Mouse (Mus musculus) midbrain, embryonic 13.5 days (tissue): ENCODE data around the gene Tomm34. TPM values are rescaled to one million over a fixed set of nuclear protein-coding genes. Genes with fewer than 3 reads are reported as not detected.

Experiments
- ATAC-seq: fragments of 200-750 bp; cut with Nextera tagmentation; 2 replicates; pipeline ENCODE4 v1.8.0; 2017; ENCODE audit warnings: mild to moderate bottlenecking, moderate TSS enrichment, moderate library complexity
- H3K27ac ChIP-seq: fragments of 300-500 bp; sonication (generic); 2 replicates; pipeline ENCODE4 v1.5.1; 2015; ENCODE audit warnings: inconsistent platforms, mild to moderate bottlenecking, moderate library complexity
- H3K27me3 ChIP-seq: fragments of 300-500 bp; sonication (generic); 2 replicates; pipeline ENCODE4 v1.6.1; 2015; ENCODE audit warnings: mild to moderate bottlenecking, inconsistent platforms
- H3K36me3 ChIP-seq: fragments of 300-500 bp; sonication (generic); 2 replicates; pipeline ENCODE4 v1.6.1; 2015; ENCODE audit warnings: mild to moderate bottlenecking, inconsistent platforms
- H3K4me1 ChIP-seq: fragments of 300-500 bp; sonication (generic); replicated peaks from 2 replicates; pipeline ENCODE4 v1.6.1; 2015; ENCODE audit warnings: inconsistent platforms
- H3K4me2 ChIP-seq: fragments of 300-500 bp; sonication (generic); replicated peaks from 2 replicates; pipeline ENCODE4 v1.6.1; 2015; ENCODE audit warnings: moderate library complexity, mild to moderate bottlenecking, inconsistent platforms
- H3K4me3 ChIP-seq: fragments of 300-500 bp; sonication (generic); replicated peaks from 2 replicates; pipeline ENCODE4 v1.5.1; 2015; ENCODE audit warnings: mild to moderate bottlenecking, inconsistent platforms
- H3K9ac ChIP-seq: fragments of 300-500 bp; sonication (generic); replicated peaks from 2 replicates; pipeline ENCODE4 v1.6.1; 2015; ENCODE audit warnings: mild to moderate bottlenecking, inconsistent platforms
- H3K9me3 ChIP-seq: fragments of 300-500 bp; sonication (generic); 2 replicates; pipeline ENCODE4 v1.6.1; 2016; ENCODE audit warnings: mild to moderate bottlenecking, inconsistent platforms
- WGBS: fragments of 180-500 bp; shearing (Covaris S2); methylation state at CpG from one replicate; pipeline ENCODE4 v1.1.7; 2015; 5-methylcytosine and 5-hydroxymethylcytosine counted together
- polyA plus RNA-seq: library from polyadenylated mRNA; unstranded; fragments of >200 nt; fragmentation: Nextera tagmentation; extraction: Ambion mirVana; gene quantifications from 2 replicates; pipeline ENCODE4 v1.2.1, GENCODE M21; 2015

Gene Tomm34
- polyA plus RNA-seq, result 44.2 and 48.4 TPM in 2 replicates

DNA sequence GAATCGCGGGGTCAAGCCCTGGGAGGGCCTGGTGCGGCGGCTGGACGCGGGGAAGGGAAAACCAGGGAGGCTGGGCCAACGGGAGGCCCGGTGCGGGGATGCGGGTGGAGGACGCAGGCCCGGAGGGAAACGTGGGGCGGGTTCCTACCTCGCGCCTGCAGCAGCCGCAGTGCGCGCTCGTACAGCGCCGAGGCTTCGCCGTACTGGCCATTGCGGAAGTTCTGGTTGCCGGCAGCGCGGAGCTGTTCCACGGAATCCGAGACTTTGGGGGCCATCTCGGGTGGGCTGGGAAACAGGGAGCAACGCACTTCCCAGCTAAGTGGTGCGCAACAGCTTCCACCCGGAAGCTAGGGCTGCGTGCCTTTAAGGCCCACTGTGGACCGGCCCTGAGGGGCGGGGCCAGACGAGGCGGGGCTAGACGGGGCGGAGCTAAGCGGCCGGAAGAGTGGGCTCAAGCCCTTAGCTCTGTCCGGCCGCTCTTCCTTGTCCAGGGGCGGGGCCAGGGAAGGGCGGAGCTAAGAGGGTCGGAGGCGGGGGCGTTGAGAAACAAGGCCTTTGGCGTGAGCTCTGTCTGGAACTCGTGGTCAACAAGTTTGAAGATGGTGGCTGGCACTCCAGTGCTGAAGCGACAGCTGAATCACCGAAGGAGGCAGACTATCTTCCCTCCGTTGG lies at the start of gene Tomm34:
Tomm34 (minus strand) TSS at position 405 of the 672 bp plus-strand sequence.
- peak within 1 kb of the TSS; percentile 86 for H3K9ac ChIP-seq
- peaks cover 37% of the 10 kb centered on the region for H3K4me1 ChIP-seq
- H3K4me2 ChIP-seq, result peak within 1 kb of the TSS; percentile 66
- H3K4me3 ChIP-seq, result peak within 1 kb of the TSS; percentile 87
- ATAC-seq, result peak; percentile 96
- H3K36me3 ChIP-seq, result peaks cover 5% of the 10 kb centered on the region
- peak within 1 kb of the TSS; percentile 83 for H3K27ac ChIP-seq
- no peaks in the 10 kb centered on the region for H3K27me3 ChIP-seq
- under 1% methylated on average over 55 of the region's 55 CpGs for whole genome bisulfite sequencing
- H3K9me3 ChIP-seq, result no peaks in the 10 kb centered on the region

DNA sequence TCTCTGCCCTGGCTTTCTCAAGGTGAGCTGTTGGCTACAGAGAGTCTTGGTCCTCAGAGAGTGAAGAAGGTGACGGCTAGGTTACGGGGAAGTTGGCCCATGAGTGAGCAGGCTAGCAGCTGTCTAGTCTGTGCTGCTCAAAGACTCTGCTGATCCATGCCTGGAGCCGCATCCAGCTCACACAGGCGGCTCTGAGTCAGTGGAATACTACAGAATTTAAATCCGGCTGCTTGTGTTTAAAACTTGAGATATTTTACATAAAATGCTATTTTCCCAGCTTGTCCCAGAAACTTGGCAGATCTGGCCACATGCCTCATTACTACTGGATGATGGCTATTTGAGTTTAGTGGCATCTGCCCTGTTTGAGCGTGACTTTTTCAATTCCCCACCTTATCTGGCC lies 48.5 kb upstream of the Tomm34 start:
- Histone ChIP-seq H3K27ac (no peak overlapping the region), H3K4me2 (no peak overlapping the region), H3K4me1 (no peaks in the 10 kb centered on the region), H3K9me3 (no peaks in the 10 kb centered on the region), H3K36me3 (peaks cover 45% of the 10 kb centered on the region), H3K4me3 (no peak overlapping the region), H3K9ac (no peak overlapping the region), H3K27me3 (no peaks in the 10 kb centered on the region)
- WGBS, result 94% methylated on average over 6 of the region's 6 CpGs
- no peak for ATAC-seq

DNA sequence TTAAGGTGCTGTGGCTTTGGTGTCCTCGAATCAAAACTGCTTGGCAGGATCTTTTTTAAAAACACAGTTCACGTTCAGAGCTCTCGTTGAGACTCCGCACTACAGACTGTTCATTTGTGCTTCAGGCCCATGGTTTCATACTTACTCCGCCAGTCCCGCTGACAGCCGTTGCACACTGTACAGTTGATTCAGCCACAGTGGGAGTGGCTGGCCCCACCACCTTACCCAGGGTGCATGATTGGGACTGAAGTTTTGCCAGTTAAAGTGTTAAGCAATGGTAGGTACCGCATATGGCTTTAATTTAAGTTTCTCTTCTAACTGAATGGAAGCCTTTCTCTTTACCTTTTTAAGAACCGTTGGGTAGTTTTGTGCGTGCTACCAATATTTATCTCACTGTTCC lies 44.6 kb upstream of the Tomm34 start:
- Histone ChIP-seq H3K4me2 (no peak overlapping the region), H3K4me3 (no peak overlapping the region), H3K27ac (no peak overlapping the region), H3K9me3 (no peaks in the 10 kb centered on the region), H3K27me3 (no peaks in the 10 kb centered on the region), H3K36me3 (peaks cover 40% of the 10 kb centered on the region), H3K4me1 (no peaks in the 10 kb centered on the region), H3K9ac (no peak overlapping the region)
- ATAC-seq, result no peak
- WGBS, result 91% methylated on average over 10 of the region's 10 CpGs

DNA sequence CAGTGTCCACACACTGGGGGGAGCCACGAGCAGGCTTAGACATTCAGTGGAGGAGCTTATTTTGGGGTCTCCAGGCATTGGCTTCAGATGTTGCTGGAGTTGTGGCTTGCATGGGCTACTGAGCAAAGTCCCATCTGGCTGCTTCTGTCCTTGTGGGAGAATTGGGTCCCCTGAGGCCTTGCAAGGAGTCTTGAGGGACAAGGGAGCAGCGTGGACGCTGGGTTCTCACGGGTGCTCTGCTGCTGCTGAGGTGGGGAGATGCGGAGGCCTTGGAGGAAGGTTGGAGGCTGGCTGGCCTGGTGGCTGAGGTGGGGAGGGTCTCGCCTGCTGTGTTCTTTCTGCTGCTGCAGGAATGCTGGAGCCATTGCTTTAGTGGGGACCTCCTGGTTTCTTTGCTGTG lies 43.1 kb upstream of the Tomm34 start:
- no peak overlapping the region for H3K4me2 ChIP-seq
- H3K4me3 ChIP-seq, result no peak overlapping the region
- no peak for ATAC-seq
- H3K27me3 ChIP-seq, result no peaks in the 10 kb centered on the region
- no peak overlapping the region for H3K9ac ChIP-seq
- WGBS, result 94% methylated on average over 6 of the region's 6 CpGs
- no peak overlapping the region for H3K27ac ChIP-seq
- no peaks in the 10 kb centered on the region for H3K9me3 ChIP-seq
- H3K36me3 ChIP-seq, result peaks cover 25% of the 10 kb centered on the region
- no peaks in the 10 kb centered on the region for H3K4me1 ChIP-seq

DNA sequence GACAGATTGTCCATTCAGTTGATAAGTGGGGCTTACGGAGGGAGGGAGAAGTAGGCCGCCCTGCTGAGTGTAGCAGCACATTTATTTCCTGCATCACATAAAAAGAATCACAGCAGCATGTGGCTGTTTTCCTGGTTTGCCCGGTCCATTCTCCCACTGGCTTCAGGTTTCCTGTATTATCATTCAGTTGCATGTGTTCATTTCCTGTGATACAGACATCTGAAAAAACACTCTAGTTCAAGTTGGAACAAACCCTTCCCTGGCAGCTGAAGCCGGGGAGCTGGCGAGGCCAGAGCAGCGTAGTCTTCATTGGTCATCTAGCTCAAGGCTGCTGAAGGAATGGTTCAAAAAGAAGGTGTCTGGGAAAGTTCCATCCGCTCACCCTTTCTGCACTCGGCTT lies 40.6 kb upstream of the Tomm34 start:
- no peak overlapping the region for H3K4me3 ChIP-seq
- peaks cover 15% of the 10 kb centered on the region for H3K36me3 ChIP-seq
- H3K9me3 ChIP-seq, result no peaks in the 10 kb centered on the region
- H3K4me2 ChIP-seq, result no peak overlapping the region
- no peak overlapping the region for H3K27ac ChIP-seq
- no peak for ATAC-seq
- 93% methylated on average over 8 of the region's 8 CpGs for WGBS
- H3K27me3 ChIP-seq, result no peaks in the 10 kb centered on the region
- no peak overlapping the region for H3K9ac ChIP-seq
- H3K4me1 ChIP-seq, result peaks cover 15% of the 10 kb centered on the region

DNA sequence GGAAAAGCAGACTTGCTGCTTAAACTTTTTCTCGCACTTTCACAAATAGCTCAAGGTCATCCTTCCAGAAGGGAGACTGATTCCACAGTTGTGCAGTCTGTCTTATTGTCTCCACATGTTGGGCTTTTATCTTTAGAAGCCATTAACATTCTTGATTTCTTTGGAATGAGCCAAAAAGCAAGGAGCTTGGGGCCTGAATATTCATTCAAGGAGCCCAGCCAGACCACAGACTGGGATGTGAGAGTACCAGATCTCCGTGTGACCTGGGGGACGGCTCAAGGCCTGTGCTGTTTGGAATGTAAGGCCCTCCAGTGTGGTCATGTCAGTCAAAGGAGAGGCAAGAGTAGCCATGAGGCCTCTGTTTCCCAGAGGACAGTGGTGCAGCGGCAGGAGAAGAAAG lies 37.5 kb upstream of the Tomm34 start:
- Histone ChIP-seq H3K27ac (no peak overlapping the region), H3K27me3 (no peaks in the 10 kb centered on the region), H3K4me3 (no peak overlapping the region), H3K9ac (no peak overlapping the region), H3K36me3 (peaks cover 21% of the 10 kb centered on the region), H3K4me1 (peaks cover 15% of the 10 kb centered on the region), H3K9me3 (no peaks in the 10 kb centered on the region), H3K4me2 (no peak overlapping the region)
- 46% methylated on average over 4 of the region's 4 CpGs for WGBS
- ATAC-seq, result no peak

DNA sequence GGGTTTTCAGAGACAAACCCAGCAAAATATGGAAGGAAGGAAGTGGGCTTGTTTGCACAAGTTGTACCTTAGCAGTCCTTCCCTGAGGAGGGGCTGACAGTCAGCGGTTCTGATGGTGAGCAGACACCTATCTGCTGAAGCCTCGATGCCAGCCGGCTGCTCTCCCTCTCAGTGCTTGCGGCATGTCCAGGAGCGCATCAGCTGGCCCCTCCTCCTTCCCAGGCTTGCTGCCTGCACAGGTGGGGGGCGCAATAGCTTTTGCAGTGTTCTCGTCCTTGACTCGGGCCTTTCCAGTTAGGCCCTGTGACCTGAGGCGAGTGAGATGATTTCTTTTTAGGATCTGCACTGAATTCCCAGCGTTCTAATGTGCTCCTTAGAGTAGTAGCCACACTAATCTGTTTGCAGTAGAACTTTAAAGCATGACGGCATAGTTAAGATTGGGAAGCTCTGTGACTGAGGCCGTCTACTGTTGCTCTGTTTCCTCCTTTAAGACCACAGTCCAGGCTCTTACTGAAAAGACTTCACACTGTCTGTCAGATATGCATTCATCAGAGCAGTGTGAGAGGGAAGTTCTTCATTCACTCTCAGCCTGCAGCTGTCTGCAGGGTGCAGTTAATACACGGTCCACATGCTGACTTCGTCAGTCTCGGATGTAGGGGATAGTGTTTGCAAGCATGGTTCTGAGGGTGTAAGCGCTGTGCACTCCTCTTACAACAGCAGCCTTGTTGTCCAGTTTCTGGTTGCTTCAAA lies 36.3 kb upstream of the Tomm34 start:
- Histone ChIP-seq H3K9ac (no peak overlapping the region), H3K4me1 (peaks cover 15% of the 10 kb centered on the region), H3K27me3 (no peaks in the 10 kb centered on the region), H3K27ac (no peak overlapping the region), H3K4me2 (no peak overlapping the region), H3K36me3 (peaks cover 25% of the 10 kb centered on the region), H3K9me3 (no peaks in the 10 kb centered on the region), H3K4me3 (no peak overlapping the region)
- no peak for ATAC-seq
- WGBS, result 61% methylated on average over 16 of the region's 16 CpGs

DNA sequence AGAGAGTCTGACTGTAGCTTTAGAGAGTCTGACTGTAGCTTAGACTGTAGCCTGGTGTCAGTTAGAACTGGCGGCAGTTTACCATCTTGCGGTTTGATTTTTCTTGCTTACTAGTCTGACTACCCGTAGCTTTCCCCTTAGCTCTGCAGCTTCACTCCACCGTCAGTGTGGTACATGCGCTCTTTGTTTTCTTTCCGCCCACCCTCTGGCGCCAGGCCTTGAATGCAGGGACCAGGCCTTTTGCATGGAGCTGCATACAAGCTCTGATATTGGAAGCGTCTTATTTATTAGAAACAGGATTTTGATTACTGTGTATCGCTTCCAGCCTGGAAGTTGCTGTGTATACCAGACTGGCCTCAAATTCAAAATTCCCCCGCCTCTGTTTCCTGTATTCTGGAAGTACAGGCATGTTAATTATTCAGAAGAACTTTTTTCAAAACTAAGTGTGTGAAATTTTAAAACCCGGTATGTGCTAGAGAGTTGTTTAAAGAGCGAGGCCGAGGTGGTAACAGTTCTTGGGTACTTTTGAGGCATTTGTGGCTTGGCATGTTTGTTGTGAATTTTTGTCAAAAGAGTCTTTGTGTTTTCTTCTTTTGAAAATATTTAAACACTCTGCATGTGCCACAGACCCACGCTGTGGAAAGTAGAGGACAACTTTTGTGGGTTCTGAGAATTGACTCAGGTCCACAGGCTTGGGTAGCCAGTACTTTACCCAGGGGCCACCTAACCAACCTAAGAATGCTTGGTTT lies 35.5 kb upstream of the Tomm34 start:
- WGBS, result 85% methylated on average over 14 of the region's 14 CpGs
- peaks cover 30% of the 10 kb centered on the region for H3K36me3 ChIP-seq
- H3K4me3 ChIP-seq, result no peak overlapping the region
- no peak overlapping the region for H3K9ac ChIP-seq
- H3K9me3 ChIP-seq, result no peaks in the 10 kb centered on the region
- H3K27ac ChIP-seq, result no peak overlapping the region
- H3K27me3 ChIP-seq, result no peaks in the 10 kb centered on the region
- no peak for ATAC-seq
- H3K4me2 ChIP-seq, result no peak overlapping the region
- H3K4me1 ChIP-seq, result peaks cover 15% of the 10 kb centered on the region

DNA sequence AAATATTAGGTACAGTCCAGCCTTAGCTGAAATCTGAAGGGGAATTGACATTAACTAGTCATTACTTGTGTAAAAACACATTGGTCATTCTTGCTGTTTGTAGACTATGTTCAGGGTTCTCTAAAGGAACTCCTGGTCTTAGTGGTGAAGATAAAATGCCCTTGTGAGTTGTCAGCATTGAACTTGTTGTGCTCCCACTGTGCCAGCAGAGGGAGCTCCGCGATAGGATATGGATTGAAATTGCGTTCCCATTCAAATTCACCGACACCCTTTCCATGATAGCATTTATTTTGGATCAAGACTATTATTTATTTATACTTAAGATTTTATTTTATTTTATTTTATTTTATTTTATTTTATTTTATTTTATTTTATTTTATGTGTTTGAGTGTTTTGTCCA lies 32.5 kb upstream of the Tomm34 start:
- Histone ChIP-seq H3K27me3 (no peaks in the 10 kb centered on the region), H3K9me3 (no peaks in the 10 kb centered on the region), H3K9ac (no peak overlapping the region), H3K36me3 (peaks cover 55% of the 10 kb centered on the region), H3K4me1 (peaks cover 14% of the 10 kb centered on the region), H3K27ac (no peak overlapping the region), H3K4me3 (no peak overlapping the region), H3K4me2 (no peak overlapping the region)
- ATAC-seq, result no peak
- 32% methylated on average over 4 of the region's 4 CpGs for WGBS

DNA sequence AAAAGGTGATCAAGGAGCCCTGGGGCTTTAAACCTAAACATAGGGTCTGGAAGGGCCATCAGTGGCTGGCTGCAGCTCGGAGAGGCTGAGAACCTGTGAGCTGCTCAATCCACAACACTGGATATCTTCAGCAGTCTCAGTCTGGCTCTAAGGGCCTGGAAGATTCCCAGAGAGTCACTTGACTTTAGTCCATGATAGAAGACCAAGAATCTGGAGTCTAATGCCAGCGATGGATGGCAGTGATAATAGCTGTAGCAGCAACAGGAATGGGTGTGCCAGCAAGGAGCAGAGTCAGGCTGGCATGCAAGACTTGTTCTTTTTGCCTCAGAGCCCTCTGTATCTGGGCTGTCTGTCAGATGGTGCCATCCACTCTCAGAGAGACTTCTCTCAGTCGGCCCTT lies 31.4 kb upstream of the Tomm34 start:
- H3K27ac ChIP-seq, result no peak overlapping the region
- H3K36me3 ChIP-seq, result peaks cover 60% of the 10 kb centered on the region
- H3K27me3 ChIP-seq, result no peaks in the 10 kb centered on the region
- ATAC-seq, result no peak
- H3K4me3 ChIP-seq, result no peak overlapping the region
- no peak overlapping the region for H3K9ac ChIP-seq
- no peaks in the 10 kb centered on the region for H3K9me3 ChIP-seq
- 87% methylated on average over 3 of the region's 3 CpGs for WGBS
- H3K4me1 ChIP-seq, result peaks cover 6% of the 10 kb centered on the region
- no peak overlapping the region for H3K4me2 ChIP-seq

DNA sequence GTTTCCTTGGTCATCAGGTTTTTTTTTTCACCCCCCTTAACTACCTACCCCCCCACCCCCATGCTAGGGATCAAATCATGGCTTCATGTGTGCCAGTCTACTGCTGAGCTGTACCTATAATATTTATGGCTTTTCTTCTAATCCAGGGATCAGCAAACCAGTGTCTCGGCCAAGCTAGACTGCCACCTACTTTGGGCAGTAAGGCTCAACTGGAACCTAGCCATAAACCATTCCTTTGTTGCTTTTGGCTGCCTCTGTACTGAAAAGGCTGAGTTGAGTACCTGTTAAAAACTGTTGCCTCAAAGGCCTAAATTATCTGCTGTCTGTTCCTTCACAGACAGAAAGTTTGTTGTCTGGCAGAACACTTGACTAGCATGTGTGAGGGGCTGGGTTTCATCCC lies 31.0 kb upstream of the Tomm34 start:
- H3K36me3 ChIP-seq, result peaks cover 60% of the 10 kb centered on the region

DNA sequence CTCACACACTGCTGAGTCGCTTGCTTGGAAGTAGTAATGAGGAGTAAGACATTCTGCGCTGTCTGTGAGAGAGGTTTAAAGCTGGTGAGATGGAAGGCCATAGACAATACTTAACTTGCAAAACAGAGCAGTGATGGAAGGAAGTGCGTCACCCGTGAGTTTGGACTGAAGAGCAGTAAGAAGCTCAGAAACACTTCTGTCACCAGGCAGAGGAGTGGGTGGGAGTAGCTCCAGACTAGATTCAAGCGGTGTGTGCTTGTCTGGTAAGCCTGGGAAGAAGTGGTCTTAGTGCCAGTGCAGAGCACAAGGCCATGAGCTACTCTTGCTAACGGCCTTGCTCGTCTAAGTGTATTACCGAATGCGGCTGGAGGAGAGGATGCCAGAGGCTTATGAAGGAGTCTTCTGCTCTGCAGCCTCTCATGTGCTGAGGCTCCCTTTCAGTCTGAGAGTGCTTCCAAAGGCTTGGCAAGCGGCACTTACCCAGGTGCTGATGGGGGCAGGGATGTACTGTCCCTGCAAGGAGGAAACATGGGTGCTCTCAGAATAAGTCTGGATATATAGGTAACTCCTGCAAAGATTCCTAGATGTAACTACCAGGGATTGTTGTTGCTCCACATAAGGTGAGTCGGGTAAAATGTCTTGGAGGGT lies 27.8 kb upstream of the Tomm34 start:
- H3K9ac ChIP-seq, result no peak overlapping the region
- WGBS, result 95% methylated on average over 11 of the region's 11 CpGs
- H3K36me3 ChIP-seq, result peaks cover 67% of the 10 kb centered on the region
- H3K4me1 ChIP-seq, result no peaks in the 10 kb centered on the region
- no peak for ATAC-seq
- H3K4me3 ChIP-seq, result no peak overlapping the region
- H3K9me3 ChIP-seq, result no peaks in the 10 kb centered on the region
- H3K4me2 ChIP-seq, result no peak overlapping the region
- H3K27me3 ChIP-seq, result no peaks in the 10 kb centered on the region
- H3K27ac ChIP-seq, result no peak overlapping the region

More for the DNA sequence above, 31.0 kb upstream of the Tomm34 start:
- Histone ChIP-seq H3K9ac (no peak overlapping the region), H3K9me3 (no peaks in the 10 kb centered on the region), H3K27ac (no peak overlapping the region), H3K27me3 (no peaks in the 10 kb centered on the region), H3K4me3 (no peak overlapping the region), H3K4me2 (no peak overlapping the region), H3K4me1 (peaks cover 1% of the 10 kb centered on the region)
- no peak for ATAC-seq
- 74% methylated on average over 1 of the region's 1 CpGs for WGBS
